Mouse (Mus musculus): ENCODE measurements around the gene Atp2c2. TPM values are rescaled to one million over a fixed set of nuclear protein-coding genes. Genes with fewer than 3 reads are reported as not detected.

Atp2c2 gene
- polyA plus RNA-seq, 1 experiment, result 0.02 TPM

DNA sequence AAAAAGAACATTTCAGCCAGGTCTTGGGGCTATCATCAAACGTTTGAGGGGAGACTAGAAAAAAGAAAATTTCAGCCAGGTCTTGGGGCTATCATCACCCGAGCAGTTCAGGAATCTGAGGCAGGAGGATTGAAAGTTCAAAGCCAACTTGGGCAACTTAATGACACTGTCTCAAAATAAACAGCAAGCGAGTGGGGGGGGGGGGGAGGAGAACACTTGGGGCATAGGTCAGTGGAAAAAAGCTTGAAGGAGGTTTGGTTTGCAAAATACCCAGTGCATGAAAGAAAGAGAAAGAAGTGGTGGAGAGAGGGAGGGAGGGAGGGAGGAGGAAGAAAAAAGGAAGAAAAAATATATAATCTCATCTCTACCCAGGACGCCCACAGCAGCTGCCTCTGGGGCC lies 87.5 kb downstream of the Atp2c2 start:
- H3K27me3 ChIP-seq (ENCODE audit: control insufficient read depth, insufficient read depth, insufficient read length), result no peaks in the 10 kb centered on the region
- H3ac ChIP-seq (ENCODE audit: control insufficient read depth, insufficient read length, low read depth), result no peak overlapping the region
- TF ChIP-seq MAX (IDR thresholded peaks at IDR 0.05) (no peak), MYOG (IDR thresholded peaks at IDR 0.05; ENCODE audit: control insufficient read depth, extremely low read depth, insufficient read length) (no peak), USF1 (IDR thresholded peaks at IDR 0.05; ENCODE audit: low read depth) (no peak)
- H3K79me2 ChIP-seq (ENCODE audit: control insufficient read depth, insufficient read depth), result no peaks in the 10 kb centered on the region
- H3K79me3 ChIP-seq (ENCODE audit: low read depth), result no peaks in the 10 kb centered on the region
- H3K4me3 ChIP-seq (ENCODE audit: insufficient read depth, poor library complexity, severe bottlenecking), result no peak overlapping the region
- no peaks in the 10 kb centered on the region for H3K36me3 ChIP-seq (ENCODE audit: control insufficient read depth, insufficient read depth)

DNA sequence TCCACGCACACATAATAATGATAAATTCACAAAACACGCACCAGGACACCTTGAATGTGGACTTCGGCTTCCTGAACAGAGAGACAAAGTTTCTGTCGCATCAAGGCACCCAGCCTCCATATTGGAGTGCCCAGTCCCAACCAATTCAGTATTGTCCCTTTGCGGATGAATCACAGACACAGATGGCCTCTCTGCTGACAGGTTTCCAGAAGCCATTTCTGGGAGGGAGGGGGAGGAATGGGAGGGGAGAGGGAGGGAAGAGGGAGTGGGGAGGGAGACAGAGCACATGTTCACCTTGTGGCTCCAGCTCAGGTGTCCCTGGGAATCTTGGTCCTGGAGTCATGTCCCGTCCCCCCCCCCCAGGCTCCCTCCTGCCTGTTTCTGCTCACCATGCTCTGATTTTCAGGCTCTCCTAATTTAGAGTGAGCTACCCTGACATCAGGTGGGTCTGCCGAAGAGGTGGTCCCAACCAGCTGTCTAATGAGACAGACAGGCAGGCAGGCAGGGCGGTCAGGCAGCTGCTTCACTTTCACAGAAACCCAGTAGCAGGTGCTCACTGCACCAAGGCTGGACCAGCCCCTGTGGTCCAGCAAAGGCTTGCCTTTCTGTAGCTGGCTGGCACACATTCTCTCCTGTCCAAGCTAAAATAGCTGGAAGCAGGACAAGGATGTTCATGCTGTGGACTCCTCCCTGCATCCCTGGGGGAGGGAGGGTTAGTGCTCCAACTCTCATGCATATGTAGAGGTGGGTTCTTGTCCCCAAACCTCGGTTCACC lies 89.0 kb downstream of the Atp2c2 start:
- H3K79me3 ChIP-seq (ENCODE audit: low read depth), result no peaks in the 10 kb centered on the region
- no peak overlapping the region for H3K4me3 ChIP-seq (ENCODE audit: insufficient read depth, poor library complexity, severe bottlenecking)
- no peak overlapping the region for H3ac ChIP-seq (ENCODE audit: control insufficient read depth, insufficient read length, low read depth)
- H3K27me3 ChIP-seq (ENCODE audit: control insufficient read depth, insufficient read depth, insufficient read length), result no peaks in the 10 kb centered on the region
- TF ChIP-seq MYOG (IDR thresholded peaks at IDR 0.05; ENCODE audit: control insufficient read depth, extremely low read depth, insufficient read length) (no peak), FOSL1 (IDR thresholded peaks at IDR 0.05; ENCODE audit: insufficient read depth, low read length, poor library complexity, severe bottlenecking) (no peak), USF1 (IDR thresholded peaks at IDR 0.05; ENCODE audit: low read depth) (no peak), CTCF (IDR thresholded peaks at IDR 0.05; ENCODE audit: control insufficient read depth, insufficient read depth, insufficient read length) (no peak), MYOD1 (IDR thresholded peaks at IDR 0.05; ENCODE audit: control insufficient read depth, insufficient read length, low read depth) (no peak), MAX (IDR thresholded peaks at IDR 0.05) (no peak), CEBPB (IDR thresholded peaks at IDR 0.05; ENCODE audit: low read depth) (no peak)
- H3K79me2 ChIP-seq (ENCODE audit: control insufficient read depth, insufficient read depth), result no peaks in the 10 kb centered on the region
- H3K36me3 ChIP-seq (ENCODE audit: control insufficient read depth, insufficient read depth), result no peaks in the 10 kb centered on the region

DNA sequence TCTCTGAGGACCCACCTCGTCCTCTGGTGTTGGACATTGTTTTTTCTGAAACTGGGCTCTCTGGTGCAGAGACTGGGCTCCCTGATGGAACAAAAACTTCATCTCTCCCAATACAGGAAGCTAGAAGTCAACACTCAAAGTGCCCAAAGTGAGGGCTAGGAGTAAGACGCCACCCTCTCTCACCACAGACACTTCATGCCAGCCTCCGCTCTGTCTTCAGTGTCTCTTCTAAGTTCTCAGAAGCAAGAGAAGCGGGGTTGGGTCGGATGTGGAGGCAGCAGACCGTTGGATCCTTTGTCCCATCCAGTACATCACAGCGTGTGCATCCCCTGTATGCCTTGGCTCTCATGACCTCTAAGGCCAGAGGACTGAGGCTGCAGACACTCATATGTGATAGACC lies 89.8 kb downstream of the Atp2c2 start:
- Histone ChIP-seq H3K79me2 (ENCODE audit: control insufficient read depth, insufficient read depth) (no peaks in the 10 kb centered on the region), H3K36me3 (ENCODE audit: control insufficient read depth, insufficient read depth) (no peaks in the 10 kb centered on the region), H3K79me3 (ENCODE audit: low read depth) (no peaks in the 10 kb centered on the region), H3K27me3 (ENCODE audit: control insufficient read depth, insufficient read depth, insufficient read length) (no peaks in the 10 kb centered on the region), H3K4me3 (ENCODE audit: insufficient read depth, poor library complexity, severe bottlenecking) (no peak overlapping the region), H3ac (ENCODE audit: control insufficient read depth, insufficient read length, low read depth) (no peak overlapping the region)
- TF ChIP-seq MAX (IDR thresholded peaks at IDR 0.05) (no peak), MYOD1 (IDR thresholded peaks at IDR 0.05; ENCODE audit: control insufficient read depth, insufficient read length, low read depth) (no peak), MYOG (IDR thresholded peaks at IDR 0.05; ENCODE audit: control insufficient read depth, extremely low read depth, insufficient read length) (no peak), CTCF (IDR thresholded peaks at IDR 0.05; ENCODE audit: control insufficient read depth, insufficient read depth, insufficient read length) (no peak), FOSL1 (IDR thresholded peaks at IDR 0.05; ENCODE audit: insufficient read depth, low read length, poor library complexity, severe bottlenecking) (no peak), USF1 (IDR thresholded peaks at IDR 0.05; ENCODE audit: low read depth) (no peak)

DNA sequence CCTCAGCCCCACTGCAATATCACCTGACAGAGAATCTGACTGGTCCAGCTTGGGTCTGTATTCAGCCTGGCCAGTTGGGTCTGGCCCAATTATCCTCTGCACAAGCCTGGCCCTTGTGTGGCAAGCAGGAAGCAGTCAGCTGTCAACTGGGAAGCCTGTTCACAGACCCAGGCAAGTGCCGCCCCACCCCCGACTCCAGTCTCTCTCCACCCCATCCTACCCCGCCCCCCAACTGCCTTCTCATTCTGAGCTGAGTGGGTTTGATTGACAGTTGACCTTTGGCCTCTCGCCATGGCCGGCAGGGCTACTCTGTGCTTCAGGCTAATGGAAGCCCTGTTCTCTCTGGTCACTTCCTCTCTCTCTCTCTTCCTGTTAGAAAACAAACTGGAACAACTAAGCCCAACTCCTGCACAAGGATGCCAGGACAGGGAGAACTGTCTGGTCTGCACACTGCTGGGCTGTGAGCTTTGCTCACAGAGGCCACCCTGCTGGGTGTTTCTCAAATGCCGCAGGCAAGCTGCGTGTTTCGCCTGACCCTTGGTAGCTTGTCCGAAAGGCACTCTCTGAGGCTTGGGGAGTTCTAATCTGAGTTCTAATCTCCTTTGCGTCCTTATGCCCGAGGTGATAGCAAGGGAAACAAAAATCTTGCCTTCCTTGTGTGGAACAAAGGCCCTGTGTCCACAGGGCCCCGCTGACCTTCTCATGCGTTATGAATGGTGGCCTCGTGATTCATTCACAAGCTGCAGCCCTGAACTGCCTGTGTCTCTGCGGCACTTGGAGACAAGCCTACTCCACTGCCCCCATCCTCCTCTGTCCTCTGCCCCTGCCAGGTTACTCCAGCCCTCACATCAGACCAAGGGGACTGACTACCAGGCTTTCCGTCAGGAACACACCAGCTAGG lies 92.2 kb downstream of the Atp2c2 start:
- Histone ChIP-seq H3K4me3 (ENCODE audit: insufficient read depth, poor library complexity, severe bottlenecking) (no peak overlapping the region), H3ac (ENCODE audit: control insufficient read depth, insufficient read length, low read depth) (no peak overlapping the region), H3K36me3 (ENCODE audit: control insufficient read depth, insufficient read depth) (no peaks in the 10 kb centered on the region), H3K79me2 (ENCODE audit: control insufficient read depth, insufficient read depth) (no peaks in the 10 kb centered on the region), H3K27me3 (ENCODE audit: control insufficient read depth, insufficient read depth, insufficient read length) (no peaks in the 10 kb centered on the region), H3K79me3 (ENCODE audit: low read depth) (no peaks in the 10 kb centered on the region)
- TF ChIP-seq FOSL1 (IDR thresholded peaks at IDR 0.05; ENCODE audit: insufficient read depth, low read length, poor library complexity, severe bottlenecking), result no peak
- no peak for TF ChIP-seq MYOD1 (IDR thresholded peaks at IDR 0.05; ENCODE audit: control insufficient read depth, insufficient read length, low read depth)
- TF ChIP-seq CTCF (IDR thresholded peaks at IDR 0.05; ENCODE audit: control insufficient read depth, insufficient read depth, insufficient read length), result no peak
- no peak for TF ChIP-seq MYOG (IDR thresholded peaks at IDR 0.05; ENCODE audit: control insufficient read depth, extremely low read depth, insufficient read length)
- no peak for TF ChIP-seq MAX (IDR thresholded peaks at IDR 0.05)
- TF ChIP-seq USF1 (IDR thresholded peaks at IDR 0.05; ENCODE audit: low read depth), result no peak

DNA sequence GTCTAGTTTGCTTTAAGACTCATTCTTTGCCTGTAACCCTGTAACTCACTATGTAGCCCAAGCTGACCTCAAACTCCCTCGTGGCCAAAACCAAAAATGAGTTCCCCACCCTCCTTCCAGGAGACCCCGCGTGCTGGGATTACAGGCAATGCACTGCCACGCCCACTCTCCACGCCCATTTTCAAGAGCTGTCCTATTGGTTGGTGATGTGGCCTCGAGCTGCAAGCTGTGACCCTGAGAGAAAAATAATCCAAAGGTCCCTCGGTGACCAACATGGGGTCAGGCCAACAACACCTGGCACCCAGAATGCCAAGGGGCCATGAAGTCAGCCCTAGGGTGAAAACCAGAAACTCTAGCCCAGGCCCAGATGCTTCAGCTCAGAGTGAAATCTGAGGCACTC lies 94.9 kb downstream of the Atp2c2 start:
- H3K36me3 ChIP-seq (ENCODE audit: control insufficient read depth, insufficient read depth), result no peaks in the 10 kb centered on the region
- no peaks in the 10 kb centered on the region for H3K79me2 ChIP-seq (ENCODE audit: control insufficient read depth, insufficient read depth)
- H3ac ChIP-seq (ENCODE audit: control insufficient read depth, insufficient read length, low read depth), result no peak overlapping the region
- no peak overlapping the region for H3K4me3 ChIP-seq (ENCODE audit: insufficient read depth, poor library complexity, severe bottlenecking)
- no peaks in the 10 kb centered on the region for H3K79me3 ChIP-seq (ENCODE audit: low read depth)
- no peak for TF ChIP-seq MYOG (IDR thresholded peaks at IDR 0.05; ENCODE audit: control insufficient read depth, extremely low read depth, insufficient read length)
- no peak for TF ChIP-seq CEBPB (IDR thresholded peaks at IDR 0.05; ENCODE audit: low read depth)
- no peak for TF ChIP-seq MYOD1 (IDR thresholded peaks at IDR 0.05; ENCODE audit: control insufficient read depth, insufficient read length, low read depth)
- TF ChIP-seq USF1 (IDR thresholded peaks at IDR 0.05; ENCODE audit: low read depth), result no peak
- no peak for TF ChIP-seq CTCF (IDR thresholded peaks at IDR 0.05; ENCODE audit: control insufficient read depth, insufficient read depth, insufficient read length)
- TF ChIP-seq FOSL1 (IDR thresholded peaks at IDR 0.05; ENCODE audit: insufficient read depth, low read length, poor library complexity, severe bottlenecking), result no peak
- TF ChIP-seq MAX (IDR thresholded peaks at IDR 0.05), result no peak
- no peaks in the 10 kb centered on the region for H3K27me3 ChIP-seq (ENCODE audit: control insufficient read depth, insufficient read depth, insufficient read length)

All from C2C12 (cell line).